Mouse (Mus musculus) heart, adult 2 months (tissue): ENCODE data around the gene AI854703. TPM values are rescaled to one million over a fixed set of nuclear protein-coding genes. Genes with fewer than 3 reads are reported as not detected.
"Not testable (repeated sequence)": the region's sequence is repeated elsewhere in the genome, so short reads cannot be mapped to it uniquely, and the experiment has no call there.

ENCODE experiments used
- DNase-seq, 2 experiments: peaks; one replicate each; pipeline ENCODE4 v3.0.0; 2021
- H3K27ac ChIP-seq: fragments of 200-600 bp; 2 replicates; pipeline ENCODE4 v1.8.1; 2022
- H3K27me3 ChIP-seq: fragments of 200-500 bp; 2 replicates; pipeline ENCODE4 v1.6.1; 2012; ENCODE audit warnings: mild to moderate bottlenecking, low read length, inconsistent platforms, mixed read lengths; ENCODE audit not compliant: control insufficient read depth, insufficient read depth
- H3K36me3 ChIP-seq: fragments of 200-500 bp; 2 replicates; pipeline ENCODE4 v1.6.1; 2012; ENCODE audit warnings: low read length, inconsistent platforms; ENCODE audit not compliant: control insufficient read depth, insufficient read depth
- H3K4me1 ChIP-seq: fragments of 200-500 bp; 2 replicates; pipeline ENCODE4 v1.6.1; 2011; ENCODE audit warnings: low read length; ENCODE audit not compliant: control insufficient read depth, insufficient read depth
- H3K4me3 ChIP-seq: fragments of 200-600 bp; 2 replicates; pipeline ENCODE4 v1.8.1; 2022
- H3K79me2 ChIP-seq: fragments of 200-500 bp; replicated peaks from 2 replicates; pipeline ENCODE4 v1.6.1; 2012; ENCODE audit warnings: mild to moderate bottlenecking, inconsistent platforms, low read length, moderate library complexity, mixed read lengths; ENCODE audit not compliant: control insufficient read depth, insufficient read depth
- H3K9ac ChIP-seq: fragments of 200-500 bp; 2 replicates; pipeline ENCODE4 v1.6.1; 2012; ENCODE audit warnings: low read depth, mild to moderate bottlenecking, control low read depth, inconsistent platforms, low read length, mixed read lengths
- CTCF ChIP-seq: fragments of 200-600 bp; IDR thresholded peaks from 2 replicates; pipeline ENCODE4 v1.8.1; 2022; ENCODE audit warnings: antibody characterized with exemption, mild to moderate bottlenecking, moderate library complexity
- EP300 ChIP-seq: fragments of 200-500 bp; IDR thresholded peaks from 2 replicates; pipeline ENCODE4 v1.6.1; 2011; ENCODE audit warnings: low read depth, low read length, control low read depth; ENCODE audit not compliant: insufficient read depth
- POLR2A ChIP-seq: fragments of 200-500 bp; IDR thresholded peaks from 2 replicates; pipeline ENCODE4 v1.6.1; 2011; ENCODE audit warnings: mild to moderate bottlenecking, low read depth, low read length, control low read depth; ENCODE audit not compliant: insufficient read depth
- WGBS: fragments of 180-500 bp; shearing (Covaris S2); methylation state at CpG from one replicate; pipeline ENCODE4 v1.1.7; 2018; 5-methylcytosine and 5-hydroxymethylcytosine counted together
- intact Hi-C: fragments of 180-260 bp; cut with DNase I; formaldehyde crosslinking; loops from one replicate; pipeline ENCODE4 v1.15.1; 2025
- polyA plus RNA-seq: library from polyadenylated mRNA; depleted of rRNA; stranded (reverse); fragments of >200 nt; gene quantifications from 2 replicates; pipeline ENCODE4 v1.2.3, GENCODE M21; 2012
- total RNA-seq, 2 experiments: library from RNA; stranded (reverse); gene quantifications; 2 replicates each; pipeline ENCODE4 v1.2.3; 2021

AI854703 gene
- total and polyA plus RNA-seq, 3 experiments = 0.16 to 0.68 (median 0.29) TPM

- TF ChIP-seq CTCF = no peak
- no peak for TF ChIP-seq EP300
- no peak for TF ChIP-seq POLR2A
- no peak for DNase-seq
- WGBS = 92% methylated on average over 2 of the region's 2 CpGs
- Histone ChIP-seq H3K27ac (no peak overlapping the region), H3K27me3 (no peaks in the 10 kb centered on the region), H3K4me3 (no peak overlapping the region), H3K4me1 (no peaks in the 10 kb centered on the region; the same call in 1 of the 2 replicates), H3K9ac (no peak overlapping the region), H3K79me2 (no peaks in the 10 kb centered on the region), H3K36me3 (no peaks in the 10 kb centered on the region)
- intact Hi-C loops = no loop called here
Measured at GRCm38 (mm10) chr6:48608124-48608523, 18.4 kb upstream of the AI854703 start.

DNA sequence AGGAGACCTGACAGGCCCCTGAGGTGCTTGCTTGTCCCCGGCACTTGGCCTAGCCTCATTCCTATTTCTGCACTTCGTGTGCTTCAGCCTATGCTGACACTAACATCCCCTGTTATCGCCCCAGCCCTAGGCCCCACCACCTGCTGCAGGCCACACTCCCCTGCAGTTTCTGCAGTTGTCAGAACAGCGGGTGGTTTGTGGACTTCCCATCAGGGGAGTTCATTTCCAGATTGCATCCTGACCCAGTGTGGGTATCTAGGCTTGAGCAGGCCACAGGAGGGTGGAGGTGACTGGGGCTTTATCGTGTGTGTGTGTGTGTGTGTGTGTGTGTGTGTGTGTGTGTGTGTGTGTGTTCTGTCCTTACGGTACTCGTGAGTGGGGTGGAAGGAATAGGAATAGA is 17.1 kb upstream of the AI854703 start:
- no peak overlapping the region for H3K27ac ChIP-seq
- no peak for DNase-seq
- intact Hi-C loops = no loop called here
- no peaks in the 10 kb centered on the region for H3K36me3 ChIP-seq
- H3K79me2 ChIP-seq = no peaks in the 10 kb centered on the region
- 65% methylated on average over 7 of the region's 7 CpGs for WGBS
- H3K4me1 ChIP-seq = no peaks in the 10 kb centered on the region; the same call in 1 of the 2 replicates
- no peak for TF ChIP-seq CTCF
- TF ChIP-seq EP300 = no peak
- no peak for TF ChIP-seq POLR2A
- H3K27me3 ChIP-seq = no peaks in the 10 kb centered on the region
- H3K4me3 ChIP-seq = no peak overlapping the region
- H3K9ac ChIP-seq = no peak overlapping the region

DNA sequence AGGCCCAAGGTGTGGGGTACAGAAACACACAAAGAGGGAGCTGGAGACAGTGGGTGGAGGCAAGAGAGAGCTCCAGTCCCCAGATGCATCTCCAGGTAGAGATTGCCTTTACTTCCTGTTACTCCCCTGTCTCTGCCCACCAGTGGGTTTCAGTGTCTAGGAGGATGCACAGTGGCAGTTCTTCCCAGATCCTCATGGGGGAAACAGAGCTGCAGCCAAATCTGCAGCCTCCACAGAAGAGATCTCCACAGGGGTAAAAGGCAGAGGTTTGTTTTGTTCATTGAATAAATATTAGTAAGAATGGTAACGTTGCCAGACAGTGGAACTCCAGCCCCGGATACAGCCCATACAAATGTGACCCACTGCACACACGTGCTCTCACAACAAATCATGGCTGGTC is 15.9 kb upstream of the AI854703 start:
- no peak overlapping the region for H3K27ac ChIP-seq
- no peak for DNase-seq
- intact Hi-C loops = no loop called here
- no peak overlapping the region for H3K9ac ChIP-seq
- no peaks in the 10 kb centered on the region for H3K79me2 ChIP-seq
- H3K4me1 ChIP-seq = no peaks in the 10 kb centered on the region; the same call in 1 of the 2 replicates
- 82% methylated on average over 3 of the region's 3 CpGs for WGBS
- no peak overlapping the region for H3K4me3 ChIP-seq
- H3K36me3 ChIP-seq = no peaks in the 10 kb centered on the region
- H3K27me3 ChIP-seq = no peaks in the 10 kb centered on the region
- TF ChIP-seq POLR2A = no peak
- no peak for TF ChIP-seq CTCF
- TF ChIP-seq EP300 = no peak

DNA sequence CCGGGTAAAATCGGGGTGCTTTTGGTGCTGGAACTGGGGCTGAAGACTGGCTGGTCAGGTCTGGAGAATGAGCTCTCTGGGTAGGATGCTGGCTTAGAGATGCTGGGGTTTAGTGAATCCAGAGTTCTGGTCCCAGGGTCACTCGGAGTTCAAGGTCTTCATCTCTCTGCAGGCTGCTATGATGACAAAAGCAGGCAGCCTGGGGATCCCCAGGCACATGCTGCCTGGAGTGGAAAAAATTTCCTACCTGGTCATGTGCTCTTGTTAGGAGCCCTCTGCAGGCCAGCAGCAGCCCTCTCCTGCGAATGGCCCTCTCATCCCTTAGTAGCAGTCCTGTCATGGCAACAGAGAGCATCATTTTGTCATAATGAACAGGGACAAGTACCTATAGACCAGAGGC is 13.1 kb upstream of the AI854703 start:
- Histone ChIP-seq H3K27ac (no peak overlapping the region), H3K4me3 (no peak overlapping the region), H3K27me3 (no peaks in the 10 kb centered on the region), H3K36me3 (no peaks in the 10 kb centered on the region), H3K4me1 (no peaks in the 10 kb centered on the region), H3K9ac (no peak overlapping the region), H3K79me2 (no peaks in the 10 kb centered on the region)
- TF ChIP-seq CTCF = no peak
- TF ChIP-seq POLR2A = no peak
- no peak for TF ChIP-seq EP300
- no peak for DNase-seq
- intact Hi-C loops = no loop called here
- 84% methylated on average over 4 of the region's 4 CpGs for WGBS

DNA sequence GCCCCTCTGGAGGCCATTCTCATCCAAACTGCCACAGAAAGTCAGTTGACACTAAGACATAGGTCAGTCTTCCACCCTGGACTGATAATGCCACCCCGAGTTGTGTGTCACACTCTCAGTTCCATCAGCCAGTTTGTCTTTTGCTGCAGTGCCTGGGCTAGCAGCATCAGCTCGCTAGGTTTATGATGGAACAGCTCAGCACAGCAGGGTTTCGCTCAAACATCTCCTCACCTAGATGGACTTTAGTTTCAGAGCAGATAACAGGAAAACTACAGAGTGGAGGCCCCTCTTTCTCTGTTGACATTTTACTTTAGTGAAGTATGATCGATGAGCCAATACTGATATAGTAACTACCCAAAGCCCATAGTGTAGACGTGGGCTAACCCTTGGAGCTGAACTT is 11.8 kb upstream of the AI854703 start:
- Histone ChIP-seq H3K27me3 (no peaks in the 10 kb centered on the region), H3K27ac (no peak overlapping the region), H3K4me3 (no peak overlapping the region), H3K79me2 (no peaks in the 10 kb centered on the region), H3K9ac (no peak overlapping the region), H3K36me3 (no peaks in the 10 kb centered on the region), H3K4me1 (no peaks in the 10 kb centered on the region)
- intact Hi-C loops = no loop called here
- TF ChIP-seq CTCF (no peak), POLR2A (no peak), EP300 (no peak)
- 89% methylated on average over 5 of the region's 5 CpGs for WGBS
- DNase-seq = no peak

DNA sequence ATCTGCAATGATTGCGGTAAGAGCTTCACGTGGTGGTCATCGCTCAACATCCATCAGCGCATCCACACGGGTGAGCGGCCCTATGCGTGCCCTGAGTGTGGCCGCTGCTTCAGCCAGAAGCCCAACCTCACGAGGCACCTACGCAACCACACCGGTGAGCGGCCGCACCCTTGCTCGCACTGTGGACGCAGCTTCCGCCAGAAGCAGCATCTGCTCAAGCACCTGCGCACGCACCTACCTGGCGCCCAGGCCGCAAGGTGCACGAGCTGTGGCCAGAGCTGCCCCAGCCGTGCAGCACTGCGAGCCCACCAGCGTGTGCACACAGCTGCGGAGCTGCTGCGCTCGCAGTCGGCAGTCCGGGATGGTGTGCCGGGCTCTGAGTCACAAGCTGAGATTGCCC is 6.5 kb upstream of the AI854703 start:
- no peak overlapping the region for H3K9ac ChIP-seq
- no peak for TF ChIP-seq CTCF
- no peak for TF ChIP-seq EP300
- TF ChIP-seq POLR2A = no peak
- no peak overlapping the region for H3K4me3 ChIP-seq
- H3K4me1 ChIP-seq = no peaks in the 10 kb centered on the region
- H3K36me3 ChIP-seq = no peaks in the 10 kb centered on the region
- no peak overlapping the region for H3K27ac ChIP-seq
- intact Hi-C loops = no loop called here
- WGBS = 92% methylated on average over 30 of the region's 30 CpGs
- DNase-seq = no peak
- no peaks in the 10 kb centered on the region for H3K79me2 ChIP-seq
- H3K27me3 ChIP-seq = no peaks in the 10 kb centered on the region

- H3K36me3 ChIP-seq, H3K4me1 ChIP-seq, H3K27me3 ChIP-seq, H3K79me2 ChIP-seq, H3K4me3 ChIP-seq, H3K9ac ChIP-seq, intact Hi-C loops, DNase-seq, H3K27ac ChIP-seq: not testable (repeated sequence)
- WGBS = 86% methylated on average over 8 of the region's 8 CpGs
Measured at GRCm38 (mm10) chr6:48622186-48622843, 4.2 kb upstream of the AI854703 start.
